Mouse (Mus musculus): ENCODE measurements around the gene Krtap1-5. TPM values are rescaled to one million over a fixed set of nuclear protein-coding genes. Genes with fewer than 3 reads are reported as not detected.
"Not testable (repeated sequence)": the region's sequence is repeated elsewhere in the genome, so short reads cannot be mapped to it uniquely, and the experiment has no call there.

Krtap1-5 gene
- not detected in 2 replicates for polyA plus RNA-seq (2015; fragmentation: Nextera tagmentation; extraction: Ambion mirVana)

- no peak within 1 kb of the TSS for H3K27ac ChIP-seq
- no peaks in the 10 kb centered on the region for H3K4me1 ChIP-seq
- no peak within 1 kb of the TSS for H3K4me2 ChIP-seq
- no peak within 1 kb of the TSS for H3K9ac ChIP-seq
- H3K27me3 ChIP-seq = no peaks in the 10 kb centered on the region
- WGBS = 83% methylated on average over 6 of the region's 6 CpGs
- no peaks in the 10 kb centered on the region for H3K36me3 ChIP-seq
- ATAC-seq (replicated peaks; ENCODE audit: low FRiP score) = no peak
- no peaks in the 10 kb centered on the region for H3K9me3 ChIP-seq (replicated peaks)
- H3K4me3 ChIP-seq (replicated peaks) = no peak within 1 kb of the TSS
These were observed at the start of gene Krtap1-5 for GRCm38 (mm10) chr11:99580636-99581035. Krtap1-5 (minus strand) TSS chr11:99581016.

- H3K4me2 ChIP-seq = no peak within 1 kb of the TSS
- no peak for ATAC-seq (replicated peaks; ENCODE audit: low FRiP score)
- no peak within 1 kb of the TSS for H3K4me3 ChIP-seq (replicated peaks)
These were observed 47.3 kb upstream of the Krtap1-5 start, which contains the start of gene Krtap4-1 for GRCm38 (mm10) chr11:99628138-99628537. Krtap4-1 (minus strand) TSS chr11:99628238.

DNA sequence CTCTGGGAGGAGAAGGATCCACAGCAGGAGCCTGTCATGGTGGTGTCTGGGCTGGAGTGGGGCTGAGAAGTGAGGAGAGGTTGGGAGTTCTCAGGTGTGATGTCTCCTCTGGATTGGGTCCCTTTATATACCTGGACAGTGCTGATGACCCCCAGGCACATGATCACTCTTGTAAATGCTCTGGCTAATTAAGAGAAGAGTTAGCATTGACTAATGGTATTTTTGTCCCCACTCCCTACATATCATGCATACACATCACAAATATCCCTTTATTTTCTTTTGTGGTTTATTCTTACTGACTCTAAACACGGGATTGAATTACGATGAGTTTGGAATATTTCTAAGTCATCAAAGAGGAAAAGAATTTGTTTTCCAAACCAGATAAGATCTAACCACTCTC lies 39.5 kb upstream of the Krtap1-5 start, which contains the start of gene Gm11562:
TSS of gene Gm11562 (minus strand) at position 101 of the 400 bp plus-strand sequence.
- WGBS = 82% methylated on average over 2 of the region's 2 CpGs
- H3K9ac ChIP-seq = no peak within 1 kb of the TSS
- H3K27me3 ChIP-seq = no peaks in the 10 kb centered on the region
- no peak within 1 kb of the TSS for H3K4me2 ChIP-seq
- H3K9me3 ChIP-seq (replicated peaks) = no peaks in the 10 kb centered on the region
- ATAC-seq (replicated peaks; ENCODE audit: low FRiP score) = no peak
- no peak within 1 kb of the TSS for H3K4me3 ChIP-seq (replicated peaks)
- H3K4me1 ChIP-seq = no peaks in the 10 kb centered on the region
- no peaks in the 10 kb centered on the region for H3K36me3 ChIP-seq
- H3K27ac ChIP-seq = no peak within 1 kb of the TSS

More at GRCm38 (mm10) chr11:99628138-99628537, 47.3 kb upstream of the Krtap1-5 start, which contains the start of gene Krtap4-1:
- Histone ChIP-seq H3K27me3 (no peaks in the 10 kb centered on the region), H3K36me3 (no peaks in the 10 kb centered on the region), H3K9me3 (replicated peaks) (no peaks in the 10 kb centered on the region), H3K27ac (no peak within 1 kb of the TSS), H3K4me1 (no peaks in the 10 kb centered on the region), H3K9ac (no peak within 1 kb of the TSS)
- WGBS = 86% methylated on average over 4 of the region's 4 CpGs

DNA sequence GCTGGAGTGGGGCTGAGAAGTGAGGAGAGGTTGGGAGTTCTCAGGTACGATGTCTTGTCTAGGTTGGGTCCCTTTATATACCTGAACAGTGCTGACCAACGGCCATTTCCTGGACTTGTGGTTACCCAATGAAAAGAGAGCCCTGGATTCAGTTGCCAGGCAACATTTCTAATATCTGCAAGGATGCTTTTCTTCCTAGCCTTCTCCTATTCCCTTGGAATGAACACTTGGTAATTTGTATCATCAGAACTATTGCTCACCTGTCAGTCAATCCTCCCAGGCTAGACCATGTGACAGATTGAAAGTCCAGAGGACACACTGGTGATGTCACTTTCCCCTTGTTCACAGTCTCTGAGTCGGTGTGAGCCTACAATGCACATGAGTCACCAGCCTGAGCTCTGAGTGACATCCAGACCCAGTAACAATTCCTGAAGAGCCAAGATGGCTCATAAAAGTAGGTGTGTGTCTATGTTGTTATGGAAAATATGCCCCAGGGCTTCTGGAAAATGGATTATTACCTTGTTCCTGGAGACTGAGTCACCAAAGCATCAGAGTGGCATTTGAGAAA lies 34.1 kb upstream of the Krtap1-5 start, which contains the start of gene Krtap2-4:
TSS of gene Krtap2-4 (minus strand) at position 51 of the 568 bp plus-strand sequence.
- H3K4me1 ChIP-seq = no peaks in the 10 kb centered on the region
- no peaks in the 10 kb centered on the region for H3K9me3 ChIP-seq (replicated peaks)
- no peaks in the 10 kb centered on the region for H3K27me3 ChIP-seq
- H3K36me3 ChIP-seq = no peaks in the 10 kb centered on the region
- no peak within 1 kb of the TSS for H3K4me2 ChIP-seq
- 76% methylated on average over 3 of the region's 3 CpGs for WGBS
- no peak for ATAC-seq (replicated peaks; ENCODE audit: low FRiP score)
- no peak within 1 kb of the TSS for H3K4me3 ChIP-seq (replicated peaks)
- no peak within 1 kb of the TSS for H3K9ac ChIP-seq
- no peak within 1 kb of the TSS for H3K27ac ChIP-seq

- not testable (repeated sequence) for H3K27me3 ChIP-seq; ATAC-seq (replicated peaks; ENCODE audit: low FRiP score); H3K36me3 ChIP-seq; H3K27ac ChIP-seq; H3K4me3 ChIP-seq (replicated peaks); H3K9me3 ChIP-seq (replicated peaks); H3K4me1 ChIP-seq; H3K4me2 ChIP-seq; H3K9ac ChIP-seq
- 67% methylated on average over 1 of the region's 2 CpGs for WGBS
These were observed 29.3 kb upstream of the Krtap1-5 start, which contains the start of gene Gm11937 for GRCm38 (mm10) chr11:99610089-99610488. Gm11937 (minus strand) TSS chr11:99610189.

- Histone ChIP-seq H3K4me1 (no peaks in the 10 kb centered on the region), H3K9me3 (replicated peaks) (no peaks in the 10 kb centered on the region), H3K4me2 (no peak overlapping the region), H3K36me3 (no peaks in the 10 kb centered on the region), H3K27me3 (0 out of 2 replicates have a peak, but pooled peaks cover 3% of the 10 kb centered on the region), H3K9ac (no peak overlapping the region), H3K4me3 (replicated peaks) (no peak overlapping the region), H3K27ac (no peak overlapping the region)
- ATAC-seq (replicated peaks; ENCODE audit: low FRiP score) = no peak
- WGBS = 74% methylated on average over 1 of the region's 1 CpGs
These were observed 28.3 kb upstream of the Krtap1-5 start for GRCm38 (mm10) chr11:99609126-99609525.

DNA sequence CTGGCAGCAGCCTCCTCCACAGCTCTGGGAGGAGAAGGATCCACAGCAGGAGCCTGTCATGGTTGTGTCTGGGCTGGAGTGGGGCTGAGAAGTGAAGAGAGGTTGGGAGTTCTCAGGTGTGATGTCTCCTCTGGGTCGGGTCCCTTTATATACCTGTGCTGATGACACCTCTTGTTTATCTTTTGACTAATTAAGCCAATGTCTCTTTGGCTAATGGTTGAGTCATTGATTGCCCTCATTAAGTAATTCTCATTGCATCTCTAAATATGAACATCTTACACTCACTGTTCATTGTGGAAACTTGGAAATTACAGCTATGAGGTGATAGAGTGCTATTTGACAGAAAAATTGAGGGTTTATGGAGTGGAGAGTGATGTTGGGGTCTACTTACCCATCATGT lies 22.4 kb upstream of the Krtap1-5 start, which contains the start of gene Gm11938:
TSS of gene Gm11938 (minus strand) at position 101 of the 400 bp plus-strand sequence.
- WGBS = 47% methylated on average over 1 of the region's 1 CpGs
- H3K9me3 ChIP-seq (replicated peaks); ATAC-seq (replicated peaks; ENCODE audit: low FRiP score); H3K4me2 ChIP-seq; H3K9ac ChIP-seq; H3K4me3 ChIP-seq (replicated peaks); H3K4me1 ChIP-seq; H3K27ac ChIP-seq; H3K27me3 ChIP-seq; H3K36me3 ChIP-seq: not testable (repeated sequence)

DNA sequence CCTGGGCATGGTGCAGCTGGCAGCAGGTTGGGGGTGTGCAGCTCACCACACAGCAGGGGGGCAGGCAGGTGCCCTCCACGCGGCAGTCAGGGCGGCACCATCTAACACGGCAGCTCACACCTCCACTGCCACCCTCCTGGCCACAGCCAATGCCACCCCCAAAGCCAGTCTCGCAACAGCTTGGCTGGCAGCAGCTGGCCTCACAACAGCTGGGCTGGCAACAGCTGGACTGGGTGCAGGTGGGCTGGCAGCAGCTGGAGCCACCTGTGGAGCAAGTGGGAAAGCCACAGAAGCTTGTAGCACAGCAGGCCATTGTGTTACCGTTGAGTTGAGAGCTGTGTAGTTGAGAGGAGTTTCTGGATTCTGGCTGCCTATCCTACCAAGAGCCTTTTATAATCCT lies 16.9 kb upstream of the Krtap1-5 start, which contains the start of gene Krtap9-3:
TSS of gene Krtap9-3 (minus strand) at position 364 of the 400 bp plus-strand sequence.
- not testable (repeated sequence) for H3K9me3 ChIP-seq (replicated peaks); H3K9ac ChIP-seq; H3K27me3 ChIP-seq; ATAC-seq (replicated peaks; ENCODE audit: low FRiP score); H3K27ac ChIP-seq; H3K4me2 ChIP-seq; H3K4me3 ChIP-seq (replicated peaks); H3K4me1 ChIP-seq; H3K36me3 ChIP-seq
- WGBS = 73% methylated on average over 6 of the region's 6 CpGs

DNA sequence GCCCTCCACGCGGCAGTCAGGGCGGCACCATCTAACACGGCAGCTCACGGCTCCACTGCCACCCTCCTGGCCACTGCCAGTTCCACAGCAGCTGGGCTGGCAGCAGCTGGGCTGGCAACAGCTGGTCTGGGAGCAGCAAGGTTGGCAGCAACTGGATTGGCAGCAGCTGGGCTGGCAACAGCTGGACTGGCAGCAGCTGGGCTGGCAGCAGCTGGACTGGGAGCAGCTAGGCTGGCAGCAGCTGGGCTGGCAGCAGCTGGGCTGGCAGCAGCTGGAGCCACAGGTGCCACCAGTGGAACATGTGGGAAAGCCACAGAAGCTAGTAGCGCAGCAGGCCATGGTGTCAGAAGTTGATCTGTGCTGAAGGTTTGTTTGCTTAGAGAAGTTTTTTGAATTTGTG lies 10.2 kb upstream of the Krtap1-5 start, which contains the start of gene Krtap1-3:
TSS of gene Krtap1-3 (minus strand) at position 359 of the 400 bp plus-strand sequence.
- Histone ChIP-seq H3K4me1 (no peaks in the 10 kb centered on the region), H3K27me3 (no peaks in the 10 kb centered on the region), H3K9me3 (replicated peaks) (no peaks in the 10 kb centered on the region), H3K9ac (no peak within 1 kb of the TSS), H3K36me3 (no peaks in the 10 kb centered on the region), H3K4me2 (no peak within 1 kb of the TSS), H3K27ac (no peak within 1 kb of the TSS), H3K4me3 (replicated peaks) (no peak within 1 kb of the TSS)
- 78% methylated on average over 6 of the region's 6 CpGs for WGBS
- no peak for ATAC-seq (replicated peaks; ENCODE audit: low FRiP score)

GRCm38 (mm10) chr11:99585096-99585495 lies 4.3 kb upstream of the Krtap1-5 start:
- no peak for ATAC-seq (replicated peaks; ENCODE audit: low FRiP score)
- Histone ChIP-seq H3K27ac (no peak overlapping the region), H3K9me3 (replicated peaks) (no peaks in the 10 kb centered on the region), H3K9ac (no peak overlapping the region), H3K4me3 (replicated peaks) (no peak overlapping the region), H3K4me1 (no peaks in the 10 kb centered on the region), H3K4me2 (no peak overlapping the region), H3K27me3 (no peaks in the 10 kb centered on the region), H3K36me3 (no peaks in the 10 kb centered on the region)
- 89% methylated on average over 7 of the region's 7 CpGs for WGBS

GRCm38 (mm10) chr11:99583245-99583704 lies 2.5 kb upstream of the Krtap1-5 start, which contains the start of gene Krtap1-4:
Krtap1-4 (minus strand) TSS chr11:99583654.
- no peak for ATAC-seq (replicated peaks; ENCODE audit: low FRiP score)
- Histone ChIP-seq H3K9ac (no peak within 1 kb of the TSS), H3K27ac (no peak within 1 kb of the TSS), H3K27me3 (no peaks in the 10 kb centered on the region), H3K9me3 (replicated peaks) (no peaks in the 10 kb centered on the region), H3K4me3 (replicated peaks) (no peak within 1 kb of the TSS), H3K4me1 (no peaks in the 10 kb centered on the region), H3K4me2 (no peak within 1 kb of the TSS), H3K36me3 (no peaks in the 10 kb centered on the region)
- 81% methylated on average over 5 of the region's 5 CpGs for WGBS

DNA sequence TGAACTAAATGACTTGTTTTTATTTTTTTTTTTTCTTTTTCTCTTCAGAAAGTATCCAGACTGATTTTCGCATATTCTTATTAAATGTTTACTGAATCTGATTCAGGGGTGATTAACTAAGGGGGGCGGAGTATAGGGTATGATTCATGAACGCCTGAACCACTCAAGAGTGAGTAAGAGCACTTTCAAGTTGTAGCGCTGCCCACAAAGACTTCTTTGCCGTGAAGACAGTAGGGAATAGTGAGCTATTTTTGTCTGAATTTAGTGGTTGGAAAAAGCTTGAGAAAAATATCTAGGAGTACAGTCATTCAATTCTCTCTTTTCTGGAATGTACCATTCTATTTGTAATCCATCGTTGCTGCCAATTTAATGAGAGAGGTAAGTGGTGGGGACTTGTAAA lies 748 bp upstream of the Krtap1-5 start:
- no peaks in the 10 kb centered on the region for H3K27me3 ChIP-seq
- no peak overlapping the region for H3K27ac ChIP-seq
- H3K9ac ChIP-seq = no peak overlapping the region
- ATAC-seq (replicated peaks; ENCODE audit: low FRiP score) = no peak
- H3K9me3 ChIP-seq (replicated peaks) = no peaks in the 10 kb centered on the region
- H3K36me3 ChIP-seq = no peaks in the 10 kb centered on the region
- H3K4me2 ChIP-seq = no peak overlapping the region
- H3K4me1 ChIP-seq = no peaks in the 10 kb centered on the region
- no peak overlapping the region for H3K4me3 ChIP-seq (replicated peaks)
- 82% methylated on average over 6 of the region's 6 CpGs for WGBS
